Mouse (Mus musculus): ENCODE results near the gene Iqsec1. TPM values are rescaled to one million over a fixed set of nuclear protein-coding genes. Genes with fewer than 3 reads are reported as not detected.

Gene Iqsec1
- total and polyA plus RNA-seq, 3 experiments: 17.0 to 90.4 (median 83.5) TPM

DNA sequence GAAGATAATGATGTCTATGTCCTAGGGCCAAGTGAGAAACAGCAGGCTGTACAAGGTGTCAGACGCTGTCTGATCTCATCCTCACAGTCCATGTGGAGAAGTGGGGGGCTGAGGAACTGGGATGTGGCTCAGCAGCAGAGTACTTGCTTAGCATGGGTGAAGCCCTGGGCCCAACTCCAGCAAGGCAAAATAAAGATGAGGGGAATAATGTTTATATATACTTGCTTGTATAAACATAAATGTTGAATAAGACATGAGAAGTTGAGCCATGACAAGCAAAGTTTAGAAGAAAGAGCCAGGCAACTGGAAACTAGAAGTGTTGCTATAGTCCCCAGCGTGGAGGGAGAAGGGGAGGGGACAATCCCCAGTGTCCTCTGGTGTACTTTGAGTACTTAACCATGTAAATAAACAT is 261.8 kb downstream of the Iqsec1 start:
- dilution Hi-C loops (cut with MboI; ENCODE audit: extremely low pct_ligation_motif_present, extremely low pct_unique_long_range_greater_than_20kb, low sequenced_read_pairs) (no loop called here), in situ Hi-C loops (cut with MboI; ENCODE audit: low pct_ligation_motif_present, low pct_unique_long_range_greater_than_20kb, low sequenced_read_pairs) (loop anchor here (10.0 kb wide), 1 partner anchor 62 kb away; no protein-coding TSS in a partner anchor)
- TF ChIP-seq HCFC1 (IDR thresholded peaks at IDR 0.05; ENCODE audit: low read depth, low read length) (no peak), MEF2A (IDR thresholded peaks at IDR 0.05; ENCODE audit: borderline replicate concordance, low read depth, low read length) (no peak), ZC3H11A (IDR thresholded peaks at IDR 0.05; ENCODE audit: low read depth, low read length) (no peak), E2F4 (IDR thresholded peaks at IDR 0.05; ENCODE audit: insufficient replicate concordance, low read depth, low read length) (no peak), MAX (IDR thresholded peaks at IDR 0.05; ENCODE audit: low read length) (no peak), CTCF (conservative IDR thresholded peaks at IDR 0.05 in 1 of 2, IDR thresholded peaks at IDR 0.05 in 1 of 2; ENCODE audit: low read depth in 2 of 2, low read length in 2 of 2) (no peak), PAX5 (IDR thresholded peaks at IDR 0.05; ENCODE audit: low read length) (no peak), MXI1 (IDR thresholded peaks at IDR 0.05; ENCODE audit: low read depth, low read length) (no peak), ETS1 (conservative IDR thresholded peaks at IDR 0.05; ENCODE audit: low read depth, low read length) (no peak), CHD1 (IDR thresholded peaks at IDR 0.05; ENCODE audit: low read depth, low read length) (no peak), NRF1 (IDR thresholded peaks at IDR 0.05; ENCODE audit: low read depth, low read length) (no peak), POLR2AphosphoS2 (IDR thresholded peaks at IDR 0.05; ENCODE audit: low read depth, low read length) (no peak), MAFK (IDR thresholded peaks at IDR 0.05; ENCODE audit: insufficient replicate concordance, low read length) (no peak), GABPA (IDR thresholded peaks at IDR 0.05; ENCODE audit: insufficient replicate concordance, low read depth, low read length) (no peak), CHD2 (IDR thresholded peaks at IDR 0.05; ENCODE audit: low read length) (no peak), ZNF384 (IDR thresholded peaks at IDR 0.05; ENCODE audit: low read depth, low read length) (no peak), SMC3 (IDR thresholded peaks at IDR 0.05; ENCODE audit: low read depth, low read length) (no peak), POLR2A (IDR thresholded peaks at IDR 0.05; ENCODE audit: low read depth, low read length) (no peak)
- Histone ChIP-seq H3K79me2 (replicated peaks; ENCODE audit: control insufficient read depth, extremely low read depth, insufficient read depth, poor library complexity, severe bottlenecking) (peaks cover 44% of the 10 kb centered on the region), H3K27ac (ENCODE audit: insufficient read depth, low read depth) (no peak overlapping the region), H3K9me3 (replicated peaks; ENCODE audit: low read length) (no peaks in the 10 kb centered on the region), H3K4me3 (replicated peaks in 1 of 3; ENCODE audit: low read depth in 2 of 3, low read length in 2 of 3, poor library complexity in 1 of 3) (no peak overlapping the region), H3K9ac (ENCODE audit: insufficient read depth, low read depth) (no peak overlapping the region), H3K36me3 (replicated peaks in 1 of 2; ENCODE audit: control insufficient read depth in 1 of 2, insufficient read depth in 1 of 2, low read length in 1 of 2) (peaks cover 30 to 98% of the 10 kb centered on the region in 2 experiments), H3K4me2 (ENCODE audit: insufficient read depth, low read depth, poor library complexity, severe bottlenecking) (no peak overlapping the region), H3K4me1 (ENCODE audit: control insufficient read depth in 1 of 2, insufficient read depth in 2 of 2) (peaks cover 4 to 96% of the 10 kb centered on the region in 2 experiments), H3K27me3 (replicated peaks) (no peaks in the 10 kb centered on the region)
- DNase-seq (ENCODE audit: extremely low read depth): no peak

DNA sequence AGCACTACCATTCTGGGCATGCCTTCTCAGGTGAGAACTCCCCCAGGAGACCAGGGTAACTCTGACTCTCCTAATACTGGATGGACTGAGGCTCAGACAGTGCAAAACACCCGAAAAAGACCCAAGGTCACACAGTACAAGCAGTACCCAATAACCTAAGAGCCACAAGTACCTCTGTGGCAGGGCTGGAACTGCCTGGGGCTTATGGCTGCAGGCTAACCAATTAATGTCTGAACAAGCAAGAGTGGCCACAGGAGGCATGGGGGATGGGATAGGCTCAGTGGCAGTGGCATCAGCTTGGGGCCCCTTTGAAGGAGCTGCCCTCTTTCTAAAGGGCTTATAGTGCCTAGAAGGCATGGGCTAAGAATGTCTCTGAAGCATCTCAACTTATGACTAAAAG is 263.0 kb downstream of the Iqsec1 start:
- peaks cover 5 to 96% of the 10 kb centered on the region in 2 experiments for H3K4me1 ChIP-seq (ENCODE audit: control insufficient read depth in 1 of 2, insufficient read depth in 2 of 2)
- no peak overlapping the region for H3K27ac ChIP-seq (ENCODE audit: insufficient read depth, low read depth)
- H3K79me2 ChIP-seq (replicated peaks; ENCODE audit: control insufficient read depth, extremely low read depth, insufficient read depth, poor library complexity, severe bottlenecking): peaks cover 39% of the 10 kb centered on the region
- H3K4me3 ChIP-seq (replicated peaks in 1 of 3; ENCODE audit: low read depth in 2 of 3, low read length in 2 of 3, poor library complexity in 1 of 3): no peak overlapping the region
- H3K4me2 ChIP-seq (ENCODE audit: insufficient read depth, low read depth, poor library complexity, severe bottlenecking): no peak overlapping the region
- TF ChIP-seq ZKSCAN1 (IDR thresholded peaks at IDR 0.05; ENCODE audit: borderline replicate concordance, low read depth, low read length) (no peak), TCF12 (IDR thresholded peaks at IDR 0.05; ENCODE audit: low read depth, low read length) (no peak), UBTF (IDR thresholded peaks at IDR 0.05; ENCODE audit: low read depth, low read length) (no peak), SMC3 (IDR thresholded peaks at IDR 0.05; ENCODE audit: low read depth, low read length) (no peak), JUN (IDR thresholded peaks at IDR 0.05; ENCODE audit: insufficient read depth, low read depth, low read length) (no peak), MEF2A (IDR thresholded peaks at IDR 0.05; ENCODE audit: borderline replicate concordance, low read depth, low read length) (no peak), USF1 (IDR thresholded peaks at IDR 0.05; ENCODE audit: low read depth, low read length) (no peak), ETS1 (conservative IDR thresholded peaks at IDR 0.05; ENCODE audit: low read depth, low read length) (no peak), CTCF (conservative IDR thresholded peaks at IDR 0.05 in 1 of 2, IDR thresholded peaks at IDR 0.05 in 1 of 2; ENCODE audit: low read depth in 2 of 2, low read length in 2 of 2) (no peak), MXI1 (IDR thresholded peaks at IDR 0.05; ENCODE audit: low read depth, low read length) (no peak), IRF4 (IDR thresholded peaks at IDR 0.05; ENCODE audit: low read depth, low read length) (no peak), MYC (IDR thresholded peaks at IDR 0.05; ENCODE audit: low read depth, low read length) (no peak), PAX5 (IDR thresholded peaks at IDR 0.05; ENCODE audit: low read length) (no peak), USF2 (conservative IDR thresholded peaks at IDR 0.05; ENCODE audit: low read depth, low read length) (no peak), RCOR1 (conservative IDR thresholded peaks at IDR 0.05; ENCODE audit: low read depth, low read length) (no peak), NRF1 (IDR thresholded peaks at IDR 0.05; ENCODE audit: low read depth, low read length) (no peak), SIN3A (IDR thresholded peaks at IDR 0.05; ENCODE audit: low read length) (no peak), ZMIZ1 (IDR thresholded peaks at IDR 0.05; ENCODE audit: low read depth, low read length) (no peak), KAT2A (IDR thresholded peaks at IDR 0.05; ENCODE audit: insufficient replicate concordance, low read length) (no peak), HCFC1 (IDR thresholded peaks at IDR 0.05; ENCODE audit: low read depth, low read length) (no peak)
- H3K9ac ChIP-seq (ENCODE audit: insufficient read depth, low read depth): no peak overlapping the region
- H3K36me3 ChIP-seq (replicated peaks in 1 of 2; ENCODE audit: control insufficient read depth in 1 of 2, insufficient read depth in 1 of 2, low read length in 1 of 2): peaks cover 27 to 98% of the 10 kb centered on the region in 2 experiments
- DNase-seq (ENCODE audit: extremely low read depth): no peak
- in situ Hi-C loops (cut with MboI; ENCODE audit: low pct_ligation_motif_present, low pct_unique_long_range_greater_than_20kb, low sequenced_read_pairs): loop anchor here (10.0 kb wide), 1 partner anchor 61 kb away; no protein-coding TSS in a partner anchor
- no peaks in the 10 kb centered on the region for H3K9me3 ChIP-seq (replicated peaks; ENCODE audit: low read length)
- dilution Hi-C loops (cut with MboI; ENCODE audit: extremely low pct_ligation_motif_present, extremely low pct_unique_long_range_greater_than_20kb, low sequenced_read_pairs): no loop called here
- H3K27me3 ChIP-seq (replicated peaks): no peaks in the 10 kb centered on the region
